Mouse (Mus musculus) spleen, embryonic (tissue): ENCODE measurements around the gene Ank.

Source experiments
- CTCF ChIA-PET: fragments of 350-600 bp; sonication (Branson Sonifier 250); formaldehyde crosslinking; loops from one replicate; lab custom pipeline; 2022; lab: Charles Lee

Ank gene

GRCm38 (mm10) chr15:27493516-27493915, 27.0 kb downstream of the Ank start:
- CTCF ChIA-PET: interaction anchor here (0.6 to 0.7 kb wide), 2 partner anchors 8 to 173 kb away, joined by 3 to 9 read pairs; no protein-coding TSS in a partner anchor

DNA sequence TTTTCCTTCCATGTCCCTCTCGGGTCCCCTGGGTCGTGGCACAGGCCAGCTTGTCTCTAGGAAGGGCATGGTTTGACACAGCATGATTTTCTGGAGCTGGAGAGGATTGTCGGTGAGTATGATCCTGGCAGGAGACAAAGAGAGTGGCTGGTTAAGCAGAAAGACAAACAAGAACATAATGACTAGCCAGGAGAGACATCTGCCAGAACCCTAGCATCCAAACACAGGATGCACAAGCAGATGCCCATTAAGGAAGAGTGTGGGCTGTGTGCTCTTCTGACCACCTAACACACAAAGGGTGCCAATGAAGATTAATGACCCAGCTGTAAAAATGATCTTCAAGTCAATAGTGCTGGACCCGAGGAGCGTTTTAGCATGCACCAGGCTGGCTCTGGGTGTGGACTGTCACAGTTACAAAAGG, 29.5 kb downstream of the Ank start:
- CTCF ChIA-PET: no interaction called here

- CTCF ChIA-PET: no interaction called here
Measured at GRCm38 (mm10) chr15:27496596-27497299, 30.3 kb downstream of the Ank start.

- CTCF ChIA-PET: interaction anchor here (0.6 kb wide), 1 partner anchor 14 kb away, joined by 6 read pairs; no protein-coding TSS in a partner anchor
Measured at GRCm38 (mm10) chr15:27497300-27497997, 31.0 kb downstream of the Ank start.

- CTCF ChIA-PET: interaction anchor here (0.6 kb wide), 1 partner anchor 14 kb away, joined by 6 read pairs; no protein-coding TSS in a partner anchor
Measured at GRCm38 (mm10) chr15:27498078-27498477, 31.6 kb downstream of the Ank start.

- CTCF ChIA-PET: no interaction called here
Measured at GRCm38 (mm10) chr15:27500390-27500789, 33.9 kb downstream of the Ank start.

DNA sequence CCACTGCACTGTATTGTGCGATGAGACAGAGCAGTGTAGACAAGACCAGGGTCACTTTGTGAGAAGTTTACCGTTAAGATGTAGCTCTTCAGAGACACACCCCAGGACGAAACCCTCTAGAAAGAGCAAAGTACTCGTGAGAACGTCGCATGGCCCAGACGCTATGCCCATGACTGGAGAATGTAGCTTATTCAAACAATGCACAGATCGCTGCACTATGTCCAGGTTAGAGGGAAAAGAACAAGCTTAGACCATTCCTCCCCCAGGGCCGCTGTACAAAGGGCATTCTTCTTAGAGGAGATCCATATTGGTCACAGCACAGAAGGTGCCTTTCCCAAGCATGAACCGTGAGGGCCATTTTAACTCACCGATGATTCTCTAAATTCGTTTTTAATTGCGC, 35.9 kb downstream of the Ank start:
- CTCF ChIA-PET: no interaction called here

GRCm38 (mm10) chr15:27503221-27503620, 36.7 kb downstream of the Ank start:
- CTCF ChIA-PET: interaction anchor here (0.5 to 0.7 kb wide), 2 partner anchors 30 to 110 kb away, joined by 3 read pairs; no protein-coding TSS in a partner anchor

- CTCF ChIA-PET: interaction anchor here (0.5 to 0.7 kb wide), 2 partner anchors 29 to 109 kb away, joined by 3 read pairs; no protein-coding TSS in a partner anchor
Measured at GRCm38 (mm10) chr15:27503801-27504730, 37.6 kb downstream of the Ank start.

- CTCF ChIA-PET: no interaction called here
Measured at GRCm38 (mm10) chr15:27506127-27506886, 39.8 kb downstream of the Ank start.

- CTCF ChIA-PET: no interaction called here
Measured at GRCm38 (mm10) chr15:27506893-27507596, 40.6 kb downstream of the Ank start.

DNA sequence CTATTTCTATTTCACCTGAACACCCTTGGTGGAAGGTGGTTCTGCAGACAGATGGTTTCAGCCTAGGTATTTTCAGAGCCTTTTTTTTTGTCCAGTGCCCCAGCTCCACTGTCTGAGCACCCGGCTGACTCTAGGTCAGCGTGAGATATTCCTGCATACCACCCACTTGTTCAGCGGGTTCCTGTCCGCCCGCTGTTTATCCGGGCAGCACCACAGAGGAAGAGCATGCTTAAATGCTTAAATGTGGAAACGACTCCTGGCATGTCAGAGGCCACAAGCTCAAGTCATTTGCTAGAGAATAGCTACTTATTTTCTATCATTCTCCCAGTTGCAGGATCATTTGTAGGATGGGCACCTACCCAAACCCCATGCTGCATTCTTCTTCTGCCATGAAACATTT, 41.7 kb downstream of the Ank start:
- CTCF ChIA-PET: no interaction called here

- CTCF ChIA-PET: no interaction called here
Measured at GRCm38 (mm10) chr15:27508982-27509381, 42.5 kb downstream of the Ank start.

DNA sequence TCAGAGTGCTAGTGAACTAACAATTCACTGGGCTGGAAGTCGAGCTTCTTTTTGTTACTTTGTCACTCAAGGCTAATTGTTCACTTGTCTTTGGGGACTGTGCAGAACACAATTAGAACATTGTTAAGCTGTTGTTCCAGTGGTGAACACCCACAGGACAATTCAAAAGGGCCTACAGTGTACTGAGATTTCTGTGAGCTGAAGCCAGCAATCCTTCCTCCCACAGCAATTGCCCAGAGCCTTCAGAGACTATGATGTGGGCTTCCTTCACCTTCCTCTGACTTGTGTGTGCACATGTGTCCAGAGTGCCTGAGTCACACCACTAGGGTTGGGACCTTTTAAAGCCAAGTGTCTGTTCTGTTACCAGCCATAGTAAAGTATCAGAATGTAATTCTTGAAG, 50.5 kb downstream of the Ank start:
- CTCF ChIA-PET: no interaction called here

DNA sequence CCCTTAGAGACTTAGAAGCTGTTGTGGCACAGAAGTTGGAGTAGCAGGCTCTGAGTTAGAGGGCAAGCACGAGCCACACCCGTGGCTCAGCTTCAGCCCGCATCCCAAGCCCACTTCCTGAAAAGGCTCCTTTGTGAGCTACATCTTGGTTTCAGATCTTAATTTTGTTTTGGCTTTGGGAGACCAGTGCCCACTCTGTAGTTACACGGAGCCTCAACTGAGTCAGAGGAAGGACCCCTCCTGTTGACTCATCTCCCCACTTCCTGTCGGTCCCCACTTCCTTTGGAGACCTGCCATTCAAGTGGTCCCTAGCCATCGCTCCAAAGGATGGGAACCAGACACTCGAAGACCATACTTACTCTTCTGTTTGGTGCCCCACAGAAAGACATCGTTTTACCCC, 51.5 kb downstream of the Ank start:
- CTCF ChIA-PET: no interaction called here

- CTCF ChIA-PET: no interaction called here
Measured at GRCm38 (mm10) chr15:27519857-27520256, 53.4 kb downstream of the Ank start.

- CTCF ChIA-PET: no interaction called here
Measured at GRCm38 (mm10) chr15:27525233-27526005, 58.9 kb downstream of the Ank start.

- CTCF ChIA-PET: no interaction called here
Measured at GRCm38 (mm10) chr15:27528896-27529295, 62.4 kb downstream of the Ank start.

DNA sequence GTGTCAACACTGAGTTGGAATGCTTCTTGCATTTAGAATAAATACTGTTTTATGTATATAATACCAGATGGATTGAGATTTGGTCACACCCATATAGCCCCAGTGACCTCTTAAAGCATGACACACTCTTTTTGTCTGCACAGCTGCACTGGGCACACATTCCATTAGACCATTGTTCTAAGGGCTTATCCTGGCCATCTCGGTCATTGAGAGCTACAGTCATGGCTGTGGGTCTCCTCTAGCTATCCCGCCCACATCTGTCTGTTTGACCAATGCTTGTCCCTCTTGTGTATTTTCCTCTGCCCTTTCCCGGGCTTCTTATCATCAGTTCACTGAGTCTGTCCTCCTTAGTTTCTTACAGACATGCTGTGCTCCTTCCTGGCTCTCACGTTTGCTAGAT, 63.5 kb downstream of the Ank start:
- CTCF ChIA-PET: no interaction called here
